Mouse (Mus musculus) WW6 (cell line): ENCODE measurements at regions not wholly inside any gene's neighbourhood (a gene's known extent, or its start where the extent isn't known, plus 50 kb on each side); places are given as distances from the start of the nearest gene placed in this dataset.
"Not testable (repeated sequence)": the region's sequence is repeated elsewhere in the genome, so short reads cannot be mapped to it uniquely, and the experiment has no call there.

Experiments used
- DNase-seq: peaks from one replicate; pipeline ENCODE4 v3.0.0-alpha.2; 2013; ENCODE audit warnings: low read depth, low spot score

DNA sequence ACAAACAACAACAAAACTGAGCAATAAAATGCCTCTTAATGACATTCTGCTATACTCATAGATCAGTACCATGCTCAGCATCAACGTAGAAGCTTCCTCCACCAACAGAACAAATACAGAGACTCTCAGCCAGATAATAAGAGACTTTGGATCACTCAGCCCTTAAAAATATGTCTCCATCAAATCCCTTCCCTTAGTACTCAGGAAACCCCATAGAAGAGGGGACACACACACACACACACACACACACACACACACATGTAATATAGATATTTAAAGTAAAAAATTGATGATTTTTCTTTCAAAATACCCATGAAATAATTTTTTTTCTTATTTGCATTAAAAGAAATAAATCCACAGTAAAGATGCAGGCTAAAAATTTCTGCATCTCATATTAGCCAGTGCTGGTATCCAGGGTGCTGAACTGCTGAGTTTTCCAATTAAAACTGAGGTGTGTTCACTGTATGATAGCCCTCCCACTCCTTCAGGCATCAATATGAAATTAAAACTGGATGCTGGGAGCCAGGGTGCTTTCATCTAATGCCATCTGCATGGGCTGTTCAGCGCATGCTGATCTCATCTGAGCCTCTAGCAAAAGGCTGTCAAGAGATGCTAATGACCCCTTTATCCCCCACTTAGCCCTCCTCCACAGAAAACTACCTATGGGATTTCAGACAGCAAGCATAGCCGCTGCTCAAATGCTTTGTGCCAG, 321.0 kb downstream of the Tm4sf1 start:
- DNase-seq: no peak

- no peak for DNase-seq
These were observed 335.8 kb downstream of the Tm4sf1 start for GRCm38 (mm10) chr3:56966008-56966407.

DNA sequence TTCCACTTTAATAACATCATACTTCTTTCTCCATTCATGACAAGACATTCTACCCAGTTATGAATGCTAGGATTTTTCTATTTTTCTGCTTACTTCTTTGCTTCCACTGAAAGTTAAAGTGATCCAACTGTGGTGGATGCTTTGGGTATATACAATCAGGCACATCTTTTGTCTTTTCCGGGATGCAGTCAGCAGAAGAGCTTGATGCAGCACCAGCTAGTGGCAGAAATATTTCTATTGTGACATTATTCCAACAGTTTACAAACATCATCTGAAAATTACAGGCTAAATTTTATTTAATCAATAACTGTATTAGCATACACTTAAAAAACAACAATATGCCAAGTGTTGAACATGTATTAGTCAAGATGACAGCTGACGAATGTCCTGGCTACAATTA, 336.3 kb downstream of the Tm4sf1 start:
- DNase-seq: no peak

DNA sequence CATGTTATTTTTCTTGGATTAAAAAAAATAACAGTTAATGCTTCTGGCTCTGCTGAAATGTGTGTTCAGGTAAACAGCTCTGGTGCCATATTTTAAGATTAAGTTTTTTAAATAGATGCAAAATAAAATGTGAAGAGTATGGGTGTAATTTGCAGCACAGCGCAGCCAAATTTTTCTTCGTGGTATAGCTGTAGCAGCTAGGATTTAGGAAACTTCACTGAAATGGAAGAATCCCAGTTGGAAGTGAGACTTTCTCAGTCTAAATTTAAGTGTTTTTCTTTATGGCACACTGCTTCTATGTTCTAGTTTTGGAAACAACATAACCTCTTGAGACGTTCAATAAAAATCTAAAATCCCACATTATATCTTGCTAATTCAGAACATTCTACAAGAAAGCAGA, 337.6 kb downstream of the Tm4sf1 start:
- DNase-seq: no peak

DNA sequence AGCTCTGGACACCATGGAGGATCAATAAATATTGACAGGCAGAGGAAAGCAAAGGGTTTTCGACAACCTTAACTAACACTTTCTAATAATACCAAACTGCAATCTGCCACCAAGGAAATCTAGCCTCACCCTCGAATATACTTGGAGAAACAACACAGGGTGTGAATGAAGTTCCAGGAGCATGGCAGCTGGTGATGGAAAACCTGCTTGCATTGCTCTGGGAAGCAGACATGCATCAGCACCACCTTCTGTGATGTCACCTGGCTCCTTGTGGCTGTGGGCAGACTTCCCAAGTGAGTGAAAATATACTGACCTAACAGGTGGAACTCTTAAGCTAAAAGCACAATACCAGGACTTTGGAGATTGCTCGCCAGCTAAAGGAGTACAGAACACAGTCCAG, 338.5 kb downstream of the Tm4sf1 start:
- DNase-seq: no peak

GRCm38 (mm10) chr3:56962248-56963013, 339.4 kb downstream of the Tm4sf1 start:
- no peak for DNase-seq

GRCm38 (mm10) chr3:56956978-56957377, 344.8 kb downstream of the Tm4sf1 start:
- DNase-seq: no peak

- DNase-seq: no peak
These were observed 346.0 kb downstream of the Tm4sf1 start for GRCm38 (mm10) chr3:56955799-56956121.

DNA sequence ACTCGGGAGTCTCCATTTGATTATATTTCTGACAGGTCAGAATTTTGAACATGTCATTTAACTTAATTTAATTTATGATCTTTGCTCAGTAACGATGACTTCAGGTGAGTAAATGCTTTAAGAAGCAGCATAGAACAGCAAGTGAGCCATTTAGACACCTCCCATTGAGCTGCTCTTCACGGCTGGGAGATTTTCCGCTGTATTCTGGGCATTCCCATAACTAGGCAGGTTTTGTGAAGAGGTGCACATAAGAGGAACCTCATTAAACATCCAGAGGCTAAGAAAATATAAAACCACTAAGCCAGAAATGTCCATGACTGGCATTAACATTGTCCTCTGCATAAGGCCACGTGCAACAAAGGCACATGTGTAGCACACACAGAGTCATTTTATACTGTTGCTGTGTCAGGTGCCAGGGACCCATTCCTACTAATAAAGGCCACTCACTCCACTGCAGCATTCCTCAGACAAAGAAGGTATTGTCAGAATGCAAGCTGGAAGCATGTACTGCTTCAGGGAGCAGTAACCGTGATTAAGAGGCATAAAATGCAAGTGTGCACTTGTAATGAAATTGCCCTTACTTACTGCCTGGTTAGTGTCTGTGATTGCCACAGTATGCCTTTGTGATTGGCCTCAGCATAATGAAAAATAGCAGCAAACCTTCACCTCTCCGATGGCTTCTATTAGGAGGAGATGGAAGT, 346.5 kb downstream of the Tm4sf1 start:
- no peak for DNase-seq

DNA sequence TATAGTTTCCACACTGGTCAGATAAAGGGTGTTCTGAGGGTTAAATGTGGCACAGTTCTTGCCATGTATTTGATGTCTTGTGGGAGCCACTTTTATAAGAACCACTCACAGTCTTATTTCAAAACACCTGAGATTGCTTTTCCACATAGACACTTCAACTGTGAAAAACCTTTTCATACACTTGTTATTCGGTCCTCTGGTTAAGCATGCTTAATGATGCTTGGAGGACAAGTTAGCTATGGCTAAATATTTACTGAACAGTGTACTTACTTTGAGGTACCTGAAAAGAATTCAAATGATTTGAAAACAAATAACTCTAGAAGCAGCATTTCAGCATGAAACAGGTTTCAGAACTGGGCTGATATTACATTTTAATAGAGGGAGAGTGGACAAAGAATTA, 359.2 kb downstream of the Tm4sf1 start:
- not testable (repeated sequence) for DNase-seq

DNA sequence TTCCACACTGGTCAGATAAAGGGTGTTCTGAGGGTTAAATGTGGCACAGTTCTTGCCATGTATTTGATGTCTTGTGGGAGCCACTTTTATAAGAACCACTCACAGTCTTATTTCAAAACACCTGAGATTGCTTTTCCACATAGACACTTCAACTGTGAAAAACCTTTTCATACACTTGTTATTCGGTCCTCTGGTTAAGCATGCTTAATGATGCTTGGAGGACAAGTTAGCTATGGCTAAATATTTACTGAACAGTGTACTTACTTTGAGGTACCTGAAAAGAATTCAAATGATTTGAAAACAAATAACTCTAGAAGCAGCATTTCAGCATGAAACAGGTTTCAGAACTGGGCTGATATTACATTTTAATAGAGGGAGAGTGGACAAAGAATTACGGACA, 372.8 kb downstream of the Tm4sf1 start:
- DNase-seq: not testable (repeated sequence)

DNA sequence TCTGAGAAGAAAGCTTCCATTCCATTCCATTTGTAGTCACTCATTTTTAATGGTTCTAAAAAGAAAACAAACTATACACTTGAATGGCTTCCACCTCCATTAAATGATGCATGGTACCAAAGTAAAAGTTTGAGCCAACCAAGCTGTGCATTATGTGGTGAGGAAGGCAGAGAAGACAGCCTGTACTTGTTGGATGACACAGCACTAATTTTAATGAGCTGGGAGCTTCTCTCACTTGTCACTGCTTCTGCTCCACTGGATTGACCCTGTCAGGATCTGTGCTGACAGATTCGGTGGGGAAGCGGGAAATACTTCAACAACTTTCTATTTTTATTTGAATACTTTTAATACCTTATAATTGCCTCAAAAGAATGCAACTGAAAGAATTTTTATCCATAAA, 403.3 kb downstream of the Tm4sf1 start:
- no peak for DNase-seq

DNA sequence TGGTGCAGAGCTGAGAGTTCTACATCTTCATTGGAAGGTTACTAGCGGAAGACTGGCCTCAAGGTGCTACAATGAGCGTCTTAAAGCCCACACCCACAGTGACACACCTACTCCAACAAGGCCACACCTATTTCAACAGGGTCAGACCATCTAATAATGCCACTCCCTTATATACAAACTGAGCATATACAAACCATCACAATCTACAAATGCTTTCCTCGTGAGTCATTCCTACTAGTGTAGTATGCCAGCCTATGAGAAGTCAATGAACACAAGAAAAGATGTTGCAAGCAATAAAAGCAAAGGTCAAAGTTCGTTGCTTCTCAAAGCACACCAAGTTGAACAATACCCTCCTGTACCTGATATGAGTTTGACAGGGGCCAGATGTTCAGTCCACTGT, 424.7 kb downstream of the Tm4sf1 start:
- no peak for DNase-seq

- no peak for DNase-seq
These were observed 438.2 kb downstream of the Tm4sf1 start for GRCm38 (mm10) chr3:56863591-56863990.

DNA sequence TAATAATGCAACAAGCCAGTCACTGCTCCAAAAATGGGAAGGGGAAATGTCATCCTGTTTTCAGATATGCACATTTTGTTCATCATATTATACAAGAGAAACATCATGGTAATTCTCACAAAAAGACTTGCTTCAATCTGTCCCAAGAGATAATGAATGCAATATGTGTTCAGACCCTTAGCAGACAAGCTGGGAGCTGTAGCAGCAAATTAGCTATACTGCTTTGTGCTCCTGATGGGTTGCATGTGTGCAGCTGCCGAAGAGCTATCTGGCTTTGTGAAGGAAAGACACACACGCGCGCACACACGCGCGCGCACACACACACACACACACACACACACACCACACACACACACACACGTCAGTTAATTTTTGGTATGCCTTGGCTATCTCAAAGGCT, 441.9 kb downstream of the Tm4sf1 start:
- DNase-seq: no peak

DNA sequence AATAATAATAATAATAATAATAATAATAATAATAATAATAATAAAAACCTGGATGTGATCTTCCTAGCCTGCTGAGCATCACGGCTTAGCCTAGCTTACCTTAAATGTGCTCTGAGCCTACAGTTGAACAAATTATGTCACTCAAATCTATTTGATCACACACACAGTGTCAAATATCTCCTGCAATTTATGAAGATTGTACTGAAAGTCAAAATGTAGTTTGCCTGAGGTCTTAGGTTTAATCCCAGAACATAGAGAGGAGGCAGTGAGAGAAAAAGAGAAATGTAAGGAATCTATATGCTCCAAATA, 456.4 kb downstream of the Tm4sf1 start:
- DNase-seq: no peak

GRCm38 (mm10) chr3:56844681-56845461, 456.9 kb downstream of the Tm4sf1 start:
- DNase-seq: no peak

GRCm38 (mm10) chr3:56837176-56837575, 464.6 kb downstream of the Tm4sf1 start:
- no peak for DNase-seq

DNA sequence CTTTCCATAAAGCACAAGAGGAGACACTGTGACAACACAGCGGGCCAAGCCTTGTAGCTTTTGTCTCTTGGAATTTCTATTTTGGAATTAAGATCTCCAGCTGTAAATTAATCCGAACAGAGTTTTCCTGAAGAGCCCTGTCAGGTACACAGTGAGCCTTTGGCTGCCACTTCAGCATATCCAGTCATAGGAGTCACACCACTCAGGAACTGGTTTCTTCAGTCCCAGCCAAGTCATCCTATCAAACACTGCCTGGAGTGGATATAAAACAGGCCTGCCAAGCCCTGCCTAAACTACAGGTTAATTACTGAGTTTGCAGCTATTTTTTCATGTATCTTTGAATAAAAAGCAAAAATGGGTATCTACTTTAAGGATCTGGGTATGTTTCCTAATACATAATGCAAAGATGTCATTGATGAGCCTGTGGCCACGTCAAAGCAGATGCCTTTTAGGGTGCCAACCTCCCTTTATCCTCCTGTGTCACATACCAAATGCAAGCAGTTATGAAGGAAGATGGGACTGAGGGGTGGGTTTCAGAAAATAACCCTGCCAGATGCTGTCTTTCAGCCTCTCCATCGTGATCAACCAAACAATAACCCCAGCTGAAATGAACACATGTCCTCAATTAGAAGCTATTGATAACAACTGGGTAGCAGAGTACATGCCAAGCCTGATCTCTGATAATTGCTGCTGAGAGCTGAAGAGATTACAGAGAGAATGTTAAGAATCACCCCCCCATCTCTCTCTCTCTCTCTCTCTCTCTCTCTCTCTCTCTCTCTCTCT, 471.3 kb downstream of the Tm4sf1 start:
- no peak for DNase-seq

- no peak for DNase-seq
These were observed 477.6 kb downstream of the Tm4sf1 start for GRCm38 (mm10) chr3:56824157-56824556.

DNA sequence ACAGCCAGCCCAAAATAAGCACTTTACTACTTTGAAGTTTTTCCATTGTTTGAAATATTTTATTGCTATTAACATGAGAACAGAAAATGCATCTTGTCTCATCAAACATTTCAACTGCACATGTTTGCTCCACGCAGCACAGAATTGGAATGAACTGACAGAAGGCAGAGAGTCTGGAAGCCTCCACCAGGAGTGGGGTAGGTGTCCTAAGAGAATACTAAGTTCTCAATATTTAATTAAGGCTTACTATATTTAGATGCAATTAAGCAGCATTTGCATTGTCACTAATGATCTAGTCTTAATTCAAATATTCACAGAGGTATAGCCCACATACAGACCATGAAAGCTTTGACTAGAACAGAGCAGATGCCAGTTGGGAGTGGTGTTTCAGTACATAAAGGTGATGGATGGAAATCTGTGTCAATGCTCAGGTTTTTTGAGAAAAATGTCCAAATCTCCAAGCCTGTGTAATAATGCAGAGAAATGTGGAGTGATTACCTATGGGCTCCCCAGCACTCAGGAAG, 491.2 kb downstream of the Tm4sf1 start:
- DNase-seq: no peak
